Mouse (Mus musculus): ENCODE results near the gene Egfl8.

GRCm38 (mm10) chr17:34568421-34568820, 47.4 kb downstream of the Egfl8 start:
- no peak for TF ChIP-seq POLR2A (IDR thresholded peaks at IDR 0.05; ENCODE audit: extremely low read depth, insufficient read depth, low read length)
- no peak for TF ChIP-seq CTCF (IDR thresholded peaks at IDR 0.05; ENCODE audit: low read depth, low read length)

Measured in liver, adult 2 months (tissue).